Mouse (Mus musculus): Measurements from ENCODE around the gene Asb14. TPM values are rescaled to one million over a fixed set of nuclear protein-coding genes. Genes with fewer than 3 reads are reported as not detected.
"Not testable (repeated sequence)": the region's sequence is repeated elsewhere in the genome, so short reads cannot be mapped to it uniquely, and the experiment has no call there.

Gene Asb14
- polyA plus RNA-seq, 1 experiment: not detected

DNA sequence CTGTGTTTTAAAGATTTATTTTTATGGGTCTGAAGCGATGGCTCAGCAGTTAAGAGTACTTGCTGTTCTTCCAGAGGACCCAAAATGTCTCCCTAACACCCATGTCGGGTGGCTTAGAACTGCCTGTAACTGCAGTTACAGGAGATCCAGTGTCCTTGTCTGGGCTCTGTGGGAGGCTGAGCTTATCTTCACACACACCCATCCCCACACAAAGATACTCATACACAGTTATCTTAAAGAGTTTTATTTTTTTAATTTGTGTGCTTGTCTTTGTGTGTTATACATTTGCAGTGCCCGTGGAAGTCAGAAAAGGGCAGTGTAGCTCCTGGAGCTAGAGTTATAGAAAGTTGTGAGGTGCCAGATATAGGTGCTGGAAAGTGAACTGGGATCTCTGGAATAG is 3.6 kb upstream of the Asb14 start:
- no peaks in the 10 kb centered on the region for H3K27me3 ChIP-seq (replicated peaks)
- no peaks in the 10 kb centered on the region; the same call in 1 of the 2 replicates for H3K4me1 ChIP-seq
- no peaks in the 10 kb centered on the region for H3K36me3 ChIP-seq (replicated peaks; ENCODE audit: low read length)
- no peak for TF ChIP-seq GATA1 (IDR thresholded peaks at IDR 0.05; ENCODE audit: borderline replicate concordance, low read length)
- no peak for TF ChIP-seq FLI1 (IDR thresholded peaks at IDR 0.05; ENCODE audit: low read length)
- no peaks in the 10 kb centered on the region for H3K9me3 ChIP-seq
- no peak overlapping the region for H3K4me3 ChIP-seq (replicated peaks)

DNA sequence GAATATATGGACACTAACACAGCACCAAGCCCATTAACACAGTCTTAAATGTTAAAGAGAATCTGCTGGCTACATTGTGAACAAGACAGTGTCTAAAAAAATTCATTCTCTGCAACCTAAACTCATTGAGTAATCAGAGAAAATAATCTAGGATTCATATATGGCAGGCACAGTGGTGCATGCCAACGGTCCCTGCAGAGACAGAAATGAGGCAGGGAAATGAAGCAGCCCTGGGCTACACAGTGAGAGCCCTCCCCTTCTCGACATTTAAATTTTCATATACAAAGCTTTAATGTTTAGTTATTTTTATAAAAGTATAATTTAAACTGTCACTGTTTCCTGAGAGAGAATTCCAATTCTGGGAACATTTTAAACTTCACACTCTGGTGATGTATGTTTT is 5.1 kb downstream of the Asb14 start:
- Histone ChIP-seq H3K36me3 (replicated peaks; ENCODE audit: low read length) (no peaks in the 10 kb centered on the region), H3K9me3 (no peaks in the 10 kb centered on the region), H3K27me3 (replicated peaks) (peaks cover 2% of the 10 kb centered on the region), H3K4me1 (peaks cover 13% of the 10 kb centered on the region), H3K4me3 (replicated peaks) (no peak overlapping the region)
- no peak for TF ChIP-seq GATA1 (IDR thresholded peaks at IDR 0.05; ENCODE audit: borderline replicate concordance, low read length)
- no peak for TF ChIP-seq FLI1 (IDR thresholded peaks at IDR 0.05; ENCODE audit: low read length)

DNA sequence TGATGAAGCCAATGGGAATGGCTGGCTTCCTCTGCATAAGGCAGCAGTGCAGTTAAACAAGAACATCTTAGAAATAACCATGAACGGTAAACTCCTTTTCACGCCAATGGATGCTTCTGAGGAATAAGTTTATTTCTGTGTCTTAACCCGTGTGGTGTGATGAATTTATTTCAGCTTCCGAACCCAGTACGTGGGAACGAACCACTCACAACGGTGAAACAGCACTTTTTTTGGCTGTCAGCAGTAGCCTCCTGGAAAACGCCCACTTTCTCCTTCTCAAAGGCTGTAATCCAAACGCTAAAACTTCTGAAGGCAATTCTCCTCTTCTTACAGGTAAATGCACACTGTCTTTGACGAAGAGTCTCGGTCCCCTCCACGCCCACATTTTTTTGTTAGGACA is 6.5 kb downstream of the Asb14 start:
- Histone ChIP-seq H3K4me1 (peaks cover 13% of the 10 kb centered on the region), H3K4me3 (replicated peaks) (no peak overlapping the region), H3K27me3 (replicated peaks) (peaks cover 2% of the 10 kb centered on the region), H3K36me3 (replicated peaks; ENCODE audit: low read length) (no peaks in the 10 kb centered on the region), H3K9me3 (no peaks in the 10 kb centered on the region)
- TF ChIP-seq FLI1 (IDR thresholded peaks at IDR 0.05; ENCODE audit: low read length): no peak

DNA sequence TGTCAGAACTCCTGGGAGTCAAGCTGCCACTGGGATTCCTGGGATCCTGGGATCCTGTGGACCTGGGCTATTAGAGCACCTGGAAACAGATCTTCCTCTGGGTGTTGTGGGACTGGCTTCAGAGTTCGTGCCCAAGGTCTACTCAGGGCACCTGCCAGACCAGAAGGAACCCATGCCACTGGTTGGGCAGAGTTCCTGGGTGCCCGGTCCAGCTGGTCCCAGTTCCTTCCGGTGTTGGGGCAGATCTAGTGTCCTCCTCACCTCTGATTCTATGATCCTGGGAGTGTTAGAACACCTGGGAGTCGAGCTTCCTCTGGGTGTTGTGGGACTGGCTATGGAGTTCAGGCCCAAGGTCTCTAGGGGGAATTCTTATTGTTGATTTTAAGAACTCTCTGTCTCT is 13.0 kb downstream of the Asb14 start:
- Histone ChIP-seq H3K4me1 (no peaks in the 10 kb centered on the region), H3K4me3 (replicated peaks) (no peak overlapping the region), H3K27me3 (replicated peaks) (peaks cover 2% of the 10 kb centered on the region), H3K36me3 (replicated peaks; ENCODE audit: low read length) (no peaks in the 10 kb centered on the region), H3K9me3 (no peaks in the 10 kb centered on the region)
- no peak for TF ChIP-seq GATA1 (IDR thresholded peaks at IDR 0.05; ENCODE audit: borderline replicate concordance, low read length)
- TF ChIP-seq FLI1 (IDR thresholded peaks at IDR 0.05; ENCODE audit: low read length): no peak

GRCm38 (mm10) chr14:26910461-26910860 is 16.1 kb downstream of the Asb14 start:
- not testable (repeated sequence) for H3K36me3 ChIP-seq (replicated peaks; ENCODE audit: low read length); H3K4me1 ChIP-seq; H3K4me3 ChIP-seq (replicated peaks); H3K27me3 ChIP-seq (replicated peaks); H3K9me3 ChIP-seq

GRCm38 (mm10) chr14:26911201-26911600 is 16.8 kb downstream of the Asb14 start:
- H3K4me1 ChIP-seq: no peaks in the 10 kb centered on the region
- H3K4me3 ChIP-seq (replicated peaks): no peak overlapping the region
- no peaks in the 10 kb centered on the region for H3K27me3 ChIP-seq (replicated peaks)
- TF ChIP-seq GATA1 (IDR thresholded peaks at IDR 0.05; ENCODE audit: borderline replicate concordance, low read length): no peak
- peaks cover 6% of the 10 kb centered on the region for H3K36me3 ChIP-seq (replicated peaks; ENCODE audit: low read length)
- H3K9me3 ChIP-seq: no peaks in the 10 kb centered on the region

- H3K4me1 ChIP-seq: no peaks in the 10 kb centered on the region
- H3K27me3 ChIP-seq (replicated peaks): no peaks in the 10 kb centered on the region
- TF ChIP-seq FLI1 (IDR thresholded peaks at IDR 0.05; ENCODE audit: low read length) (no peak), GATA1 (IDR thresholded peaks at IDR 0.05; ENCODE audit: borderline replicate concordance, low read length) (no peak)
- H3K36me3 ChIP-seq (replicated peaks; ENCODE audit: low read length): peaks cover 6% of the 10 kb centered on the region
- H3K4me3 ChIP-seq (replicated peaks): no peak overlapping the region
- no peaks in the 10 kb centered on the region for H3K9me3 ChIP-seq
These were observed 17.5 kb downstream of the Asb14 start for GRCm38 (mm10) chr14:26911826-26912225.

DNA sequence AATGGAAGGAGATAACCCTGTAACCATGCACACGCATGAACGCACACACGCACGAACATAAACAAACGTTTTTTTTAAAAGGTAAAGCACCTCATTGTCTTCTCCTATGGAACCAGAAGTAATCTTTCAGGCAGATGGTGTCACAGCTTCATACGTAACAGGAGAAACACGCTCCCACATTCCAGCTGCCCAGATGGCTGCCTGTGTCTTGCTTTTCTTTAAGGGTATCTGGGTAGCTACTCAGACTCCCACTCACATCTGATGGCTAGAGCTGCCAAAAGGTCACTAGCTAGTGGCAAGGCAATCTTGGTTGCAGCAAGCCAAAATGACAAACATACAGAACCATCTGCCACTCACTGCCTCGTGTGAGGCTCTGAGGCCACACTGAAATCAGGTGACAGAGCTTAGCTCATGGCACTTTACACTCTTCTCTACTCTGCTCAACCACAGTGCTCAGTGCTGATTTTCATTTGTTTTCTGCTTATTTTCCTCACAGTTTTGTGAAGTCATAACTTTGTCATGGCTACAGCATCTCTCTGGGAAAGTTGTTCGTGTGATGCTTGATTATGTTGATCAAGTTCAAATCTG is 19.4 kb downstream of the Asb14 start:
- Histone ChIP-seq H3K36me3 (replicated peaks; ENCODE audit: low read length) (peaks cover 18% of the 10 kb centered on the region), H3K27me3 (replicated peaks) (no peaks in the 10 kb centered on the region), H3K9me3 (no peaks in the 10 kb centered on the region), H3K4me1 (no peaks in the 10 kb centered on the region), H3K4me3 (replicated peaks) (no peak overlapping the region)
- no peak for TF ChIP-seq FLI1 (IDR thresholded peaks at IDR 0.05; ENCODE audit: low read length)
- TF ChIP-seq GATA1 (IDR thresholded peaks at IDR 0.05; ENCODE audit: borderline replicate concordance, low read length): no peak

DNA sequence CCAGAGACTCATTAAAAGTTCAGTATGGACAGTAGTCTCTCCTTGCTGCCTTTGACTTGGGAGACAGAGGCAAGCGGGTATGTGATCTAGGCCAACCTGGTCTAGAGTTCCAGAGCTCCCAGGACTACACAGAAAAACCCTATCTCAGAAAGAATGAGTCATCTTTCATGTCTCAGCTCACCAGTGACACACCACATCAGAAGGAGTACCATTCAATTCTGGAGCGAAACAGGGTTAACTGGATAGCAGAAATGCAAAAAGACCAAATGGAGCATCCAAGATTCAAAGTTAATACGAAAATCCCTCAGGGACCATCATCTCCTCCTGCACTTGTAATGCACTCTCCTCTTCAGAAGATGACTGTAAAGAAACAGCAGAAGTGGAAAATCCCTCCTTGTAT is 25.0 kb downstream of the Asb14 start:
- no peak for TF ChIP-seq FLI1 (IDR thresholded peaks at IDR 0.05; ENCODE audit: low read length)
- TF ChIP-seq GATA1 (IDR thresholded peaks at IDR 0.05; ENCODE audit: borderline replicate concordance, low read length): no peak
- Histone ChIP-seq H3K4me1 (peaks cover 7% of the 10 kb centered on the region), H3K36me3 (replicated peaks; ENCODE audit: low read length) (peaks cover 62% of the 10 kb centered on the region), H3K9me3 (no peaks in the 10 kb centered on the region), H3K27me3 (replicated peaks) (no peaks in the 10 kb centered on the region), H3K4me3 (replicated peaks) (no peak overlapping the region)

DNA sequence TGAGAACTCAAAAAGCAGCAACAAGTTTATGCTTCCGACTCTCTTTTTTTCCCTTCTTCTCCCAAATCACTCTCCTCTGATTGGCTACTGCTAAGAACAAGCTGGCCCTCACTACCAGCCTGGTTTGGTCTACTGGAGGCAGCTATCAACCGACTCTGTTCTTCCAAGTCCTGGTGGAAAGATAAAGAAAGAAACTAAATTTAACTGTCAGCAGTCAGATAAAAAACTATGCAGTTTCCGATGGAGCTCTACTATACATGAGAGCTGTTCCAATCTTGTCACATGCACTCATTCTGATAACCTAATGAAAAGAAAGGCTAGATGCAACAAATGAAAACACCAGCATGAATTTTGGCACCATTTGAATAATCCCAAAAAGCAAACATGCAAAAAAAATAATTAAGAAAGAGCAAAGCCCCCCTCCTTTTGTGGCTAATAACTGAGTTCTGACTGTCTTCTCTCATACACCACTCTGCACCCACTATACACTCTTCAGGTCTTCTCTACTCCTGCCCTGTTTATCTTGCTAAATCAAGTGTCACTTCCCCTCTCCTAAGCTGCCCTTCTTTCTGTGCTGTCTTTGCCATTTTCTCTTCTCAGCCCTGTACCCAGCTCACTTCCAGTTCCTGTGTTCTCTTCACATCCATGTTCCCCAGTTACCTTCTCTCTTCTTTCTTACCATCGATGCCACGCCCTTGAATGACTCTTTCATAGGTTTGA is 29.5 kb downstream of the Asb14 start:
- peaks cover 90% of the 10 kb centered on the region for H3K36me3 ChIP-seq (replicated peaks; ENCODE audit: low read length)
- no peak overlapping the region for H3K4me3 ChIP-seq (replicated peaks)
- no peak for TF ChIP-seq GATA1 (IDR thresholded peaks at IDR 0.05; ENCODE audit: borderline replicate concordance, low read length)
- no peak for TF ChIP-seq FLI1 (IDR thresholded peaks at IDR 0.05; ENCODE audit: low read length)

More for the DNA sequence above, 29.5 kb downstream of the Asb14 start:
- H3K4me1 ChIP-seq: peaks cover 13% of the 10 kb centered on the region
- H3K27me3 ChIP-seq (replicated peaks): no peaks in the 10 kb centered on the region
- H3K9me3 ChIP-seq: no peaks in the 10 kb centered on the region
